ENCODE assay signal across 1 mouse cellular context in the genomic region with DNA sequence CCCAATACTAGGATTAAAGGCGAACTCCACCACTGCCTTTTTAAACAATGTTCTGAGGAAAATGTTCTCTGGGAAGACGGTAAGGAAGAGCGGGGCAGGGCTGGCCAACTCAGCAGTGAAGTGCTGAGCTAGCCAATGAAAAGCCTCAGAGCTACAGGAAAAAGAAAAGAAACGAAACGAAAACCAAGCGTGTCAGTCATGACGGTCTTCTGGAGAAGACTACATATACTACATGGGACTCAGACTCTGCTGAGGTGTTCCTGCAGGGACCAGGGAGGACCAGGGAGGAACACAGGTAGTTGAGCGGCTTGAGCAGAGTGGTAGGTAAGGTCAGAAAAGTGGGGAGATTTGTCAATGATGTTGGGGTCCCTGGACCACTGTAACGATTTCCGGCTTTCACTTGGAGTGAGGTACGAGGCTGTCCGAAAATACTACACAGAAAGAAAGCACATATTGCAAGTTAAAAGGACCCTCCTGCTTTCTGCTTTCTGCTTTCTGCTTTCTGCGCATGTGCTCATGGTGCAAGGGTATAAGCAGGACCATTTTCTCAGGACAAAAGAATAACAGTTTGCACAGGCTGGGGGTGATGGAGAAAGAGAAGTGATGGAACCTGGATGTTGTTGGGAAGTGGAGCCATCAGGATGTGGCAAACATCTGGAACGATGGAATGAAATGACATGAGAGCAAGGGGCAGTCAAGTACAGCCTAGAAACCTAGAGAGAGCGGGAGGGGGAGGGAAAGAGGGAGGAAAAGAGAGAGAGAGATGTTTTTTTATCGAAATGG.
A peak's percentile ranks its signal among the peaks of the same experiment; 100 is the strongest.
TF ChIP-seq lines count a peak whose summit lies in the region.

No protein-coding gene starts in this region.

TF ChIP-seq in CH12.LX, 34 proteins besides CTCF, POLR2A, EP300 and RAD21 (continued from another document):
- TF ChIP-seq SIN3A (IDR thresholded peaks at IDR 0.05; ENCODE audit: low read length): no peak
- no peak for TF ChIP-seq RCOR1 (conservative IDR thresholded peaks at IDR 0.05; ENCODE audit: low read depth, low read length)
- TF ChIP-seq KAT2A (IDR thresholded peaks at IDR 0.05; ENCODE audit: insufficient replicate concordance, low read length): no peak
- TF ChIP-seq NRF1 (IDR thresholded peaks at IDR 0.05; ENCODE audit: low read depth, low read length): peak; percentile 72
- peak; percentile 80; the same call in 1 of the 2 replicates for TF ChIP-seq TBP (conservative IDR thresholded peaks at IDR 0.05; ENCODE audit: low read depth, low read length)
- no peak for TF ChIP-seq POLR2AphosphoS2 (IDR thresholded peaks at IDR 0.05; ENCODE audit: low read depth, low read length)
- no peak for TF ChIP-seq GABPA (IDR thresholded peaks at IDR 0.05; ENCODE audit: insufficient replicate concordance, low read depth, low read length)
- TF ChIP-seq ELF1 (IDR thresholded peaks at IDR 0.05; ENCODE audit: low read depth, low read length): 0 out of 2 replicates have a peak, but pooled peaks have one; percentile 26
- peak; percentile 30; the same call in 1 of the 2 replicates for TF ChIP-seq MAX (IDR thresholded peaks at IDR 0.05; ENCODE audit: low read length)
- peak; percentile 74 for TF ChIP-seq MAZ (IDR thresholded peaks at IDR 0.05; ENCODE audit: low read depth, low read length)
- peak; percentile 32; the same call in 1 of the 2 replicates for TF ChIP-seq HCFC1 (IDR thresholded peaks at IDR 0.05; ENCODE audit: low read depth, low read length)
- no peak; the same call in 1 of the 2 replicates for TF ChIP-seq TCF12 (IDR thresholded peaks at IDR 0.05; ENCODE audit: low read depth, low read length)
TF ChIP-seq in CH12.LX: peak in this region for 8.
